Mouse (Mus musculus): ENCODE data around the gene Ovol2. TPM values are rescaled to one million over a fixed set of nuclear protein-coding genes. Genes with fewer than 3 reads are reported as not detected.

Gene Ovol2
- polyA plus RNA-seq, 1 experiment from 2014 or later: 0.14 TPM

DNA sequence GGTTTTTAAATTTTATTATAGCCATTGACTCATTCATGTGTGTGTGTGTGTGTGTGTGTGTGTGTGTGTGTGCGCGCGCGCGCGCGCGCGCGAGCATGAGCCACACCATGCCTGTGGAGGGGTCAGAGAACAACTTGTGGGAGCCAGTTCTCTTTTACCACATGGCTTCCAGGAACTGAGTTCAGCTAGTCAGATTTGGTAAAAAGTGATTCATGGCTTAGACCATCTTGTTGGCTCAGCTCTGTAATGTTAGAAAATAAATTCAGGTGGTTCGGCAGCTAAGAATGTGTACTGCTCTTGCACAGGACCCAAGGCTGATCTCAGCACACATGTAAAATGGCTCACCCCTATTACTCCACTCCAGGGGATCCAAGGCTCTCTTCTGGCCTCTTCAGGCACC, 30.8 kb downstream of the Ovol2 start:
- Histone ChIP-seq H3K4me2 (ENCODE audit: low read depth, low read length) (no peak overlapping the region), H3K36me3 (ENCODE audit: control insufficient read depth, insufficient read depth) (no peaks in the 10 kb centered on the region), H3K27me3 (ENCODE audit: control insufficient read depth, insufficient read depth, low read length) (no peaks in the 10 kb centered on the region), H3K4me3 (ENCODE audit: low read length) (no peak overlapping the region), H3K9ac (ENCODE audit: low read length) (no peak overlapping the region), H3K4me1 (ENCODE audit: control insufficient read depth, insufficient read depth, low read length) (peaks cover 7% of the 10 kb centered on the region; the same call in 1 of the 2 replicates), H3K27ac (ENCODE audit: low read length) (no peak overlapping the region), H3K9me3 (replicated peaks; ENCODE audit: control insufficient read depth, low read length) (no peaks in the 10 kb centered on the region)
- whole genome bisulfite sequencing: 94% methylated on average over 11 of the region's 11 CpGs
- ATAC-seq (replicated peaks; ENCODE audit: extremely low read depth, insufficient read depth, low FRiP score): no peak

DNA sequence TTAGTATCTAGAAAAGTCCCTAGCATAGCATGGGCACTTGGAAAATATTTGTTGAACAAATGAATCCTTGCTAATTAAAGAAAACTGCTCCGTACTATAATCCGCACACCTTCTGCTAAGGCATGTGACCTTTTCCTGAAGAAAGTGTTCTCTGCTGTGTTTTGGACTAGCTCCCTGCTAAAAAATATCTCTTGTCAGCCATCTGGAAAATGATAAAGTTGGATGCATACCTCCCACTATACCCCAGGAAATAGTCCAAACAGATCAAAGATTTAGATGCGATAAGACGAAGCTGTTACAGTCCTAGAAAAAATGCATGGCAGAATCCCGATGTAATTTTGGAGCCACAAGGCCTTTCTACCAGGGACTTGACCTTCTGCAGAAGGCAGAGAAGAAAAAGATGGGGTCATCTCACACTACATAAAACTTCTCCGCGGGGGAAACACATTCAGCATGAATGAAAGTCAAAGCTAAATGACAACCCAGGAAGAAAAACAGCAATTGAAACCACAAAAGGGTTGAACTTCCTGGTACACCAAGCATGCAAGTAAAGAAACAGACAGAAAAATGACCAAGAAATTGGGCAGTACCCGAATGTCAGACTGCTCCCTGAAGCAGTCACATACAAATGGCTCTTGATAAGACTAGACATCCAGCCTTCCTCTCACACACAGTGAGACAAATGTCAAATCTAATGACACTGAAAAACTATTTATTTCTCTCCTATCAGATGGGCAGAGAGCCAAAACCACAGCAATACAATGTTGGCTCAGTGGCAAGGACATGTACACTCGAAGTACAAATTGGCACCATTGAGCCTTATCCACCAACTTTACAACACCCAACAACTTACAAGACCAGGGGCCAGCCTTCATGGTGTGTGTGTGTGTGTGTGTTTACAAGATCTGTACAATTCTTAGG, 31.9 kb downstream of the Ovol2 start:
- H3K4me2 ChIP-seq (ENCODE audit: low read depth, low read length): no peak overlapping the region
- no peak; the same call in 1 of the 2 replicates for ATAC-seq (replicated peaks; ENCODE audit: extremely low read depth, insufficient read depth, low FRiP score)
- no peaks in the 10 kb centered on the region for H3K9me3 ChIP-seq (replicated peaks; ENCODE audit: control insufficient read depth, low read length)
- no peaks in the 10 kb centered on the region for H3K27me3 ChIP-seq (ENCODE audit: control insufficient read depth, insufficient read depth, low read length)
- peaks cover 7% of the 10 kb centered on the region; the same call in 1 of the 2 replicates for H3K4me1 ChIP-seq (ENCODE audit: control insufficient read depth, insufficient read depth, low read length)
- H3K27ac ChIP-seq (ENCODE audit: low read length): no peak overlapping the region
- 59% methylated on average over 9 of the region's 9 CpGs for WGBS
- no peak overlapping the region for H3K9ac ChIP-seq (ENCODE audit: low read length)
- no peaks in the 10 kb centered on the region for H3K36me3 ChIP-seq (ENCODE audit: control insufficient read depth, insufficient read depth)
- no peak overlapping the region for H3K4me3 ChIP-seq (ENCODE audit: low read length)

DNA sequence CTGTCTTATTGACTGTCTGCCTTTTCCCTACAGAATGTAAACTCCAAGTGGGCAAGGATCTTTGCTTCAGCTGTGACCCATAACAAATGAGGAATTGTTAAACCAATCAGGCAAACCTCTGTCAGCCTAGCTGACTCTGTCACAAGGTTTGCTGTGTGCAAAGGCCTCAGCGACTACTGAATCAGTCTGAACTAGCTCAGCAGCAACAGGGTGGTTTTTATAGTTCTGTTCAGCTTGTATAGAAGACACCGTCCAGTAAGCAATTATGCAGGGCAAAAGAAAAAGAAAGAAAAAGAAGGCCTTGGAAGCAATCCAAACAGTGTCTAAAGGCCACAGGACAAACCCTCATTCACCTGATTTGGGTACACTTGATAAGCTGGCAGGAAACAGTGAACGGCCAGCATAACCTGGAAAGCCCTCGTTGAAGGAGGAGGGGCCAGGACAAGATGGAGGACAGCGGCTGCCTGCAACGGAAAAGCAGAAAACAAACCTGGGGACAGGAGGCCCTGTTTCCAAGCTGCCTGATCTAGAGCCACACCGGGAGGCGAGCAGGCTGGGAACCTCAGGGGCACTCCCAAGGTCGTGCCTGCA, 36.7 kb downstream of the Ovol2 start:
- Histone ChIP-seq H3K9me3 (replicated peaks; ENCODE audit: control insufficient read depth, low read length) (no peaks in the 10 kb centered on the region), H3K4me1 (ENCODE audit: control insufficient read depth, insufficient read depth, low read length) (peaks cover 10% of the 10 kb centered on the region; the same call in 1 of the 2 replicates), H3K4me2 (ENCODE audit: low read depth, low read length) (no peak overlapping the region), H3K36me3 (ENCODE audit: control insufficient read depth, insufficient read depth) (no peaks in the 10 kb centered on the region), H3K4me3 (ENCODE audit: low read length) (no peak overlapping the region), H3K27ac (ENCODE audit: low read length) (no peak overlapping the region), H3K27me3 (ENCODE audit: control insufficient read depth, insufficient read depth, low read length) (no peaks in the 10 kb centered on the region), H3K9ac (ENCODE audit: low read length) (no peak overlapping the region)
- WGBS: 52% methylated on average over 9 of the region's 9 CpGs
- ATAC-seq (replicated peaks; ENCODE audit: extremely low read depth, insufficient read depth, low FRiP score): no peak

DNA sequence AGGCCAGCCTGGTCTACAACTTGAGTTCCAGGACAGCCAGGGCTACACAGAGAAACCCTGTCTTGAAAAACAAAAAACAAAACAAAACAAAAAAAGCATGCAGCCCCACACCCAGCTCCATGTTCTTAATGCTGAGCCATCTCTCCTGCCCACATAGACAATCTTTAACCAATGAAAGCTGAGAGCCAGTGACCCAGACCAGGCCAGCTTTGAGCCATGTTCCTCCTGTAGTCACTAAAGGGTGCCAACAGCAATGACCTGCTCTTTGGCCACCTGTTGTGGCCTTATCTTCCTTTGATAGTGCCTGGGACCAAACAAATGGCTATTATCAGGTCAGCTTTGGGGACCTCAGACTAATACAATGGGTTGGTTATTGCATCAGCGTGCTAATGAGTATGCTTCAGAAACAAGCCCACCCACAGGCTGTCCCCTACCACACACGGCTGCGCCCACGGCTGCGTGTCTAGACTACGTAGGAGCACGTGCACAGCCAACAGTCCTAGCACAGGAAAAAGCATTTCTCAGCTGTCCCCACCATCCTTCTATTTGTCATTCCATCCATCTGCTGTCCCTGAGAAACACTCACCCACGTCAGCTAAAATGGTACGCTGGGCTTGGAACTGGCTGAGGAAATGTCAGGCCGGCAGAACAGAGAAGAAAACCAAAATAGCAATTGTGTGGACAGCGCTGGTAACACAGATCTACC, 40.2 kb downstream of the Ovol2 start:
- H3K4me1 ChIP-seq (ENCODE audit: control insufficient read depth, insufficient read depth, low read length): peaks cover 6% of the 10 kb centered on the region; the same call in 1 of the 2 replicates
- no peak overlapping the region for H3K9ac ChIP-seq (ENCODE audit: low read length)
- ATAC-seq (replicated peaks; ENCODE audit: extremely low read depth, insufficient read depth, low FRiP score): no peak
- no peak overlapping the region for H3K4me2 ChIP-seq (ENCODE audit: low read depth, low read length)
- no peak overlapping the region for H3K4me3 ChIP-seq (ENCODE audit: low read length)
- H3K36me3 ChIP-seq (ENCODE audit: control insufficient read depth, insufficient read depth): no peaks in the 10 kb centered on the region
- WGBS: 56% methylated on average over 11 of the region's 11 CpGs
- H3K27me3 ChIP-seq (ENCODE audit: control insufficient read depth, insufficient read depth, low read length): no peaks in the 10 kb centered on the region
- H3K27ac ChIP-seq (ENCODE audit: low read length): no peak overlapping the region
- no peaks in the 10 kb centered on the region for H3K9me3 ChIP-seq (replicated peaks; ENCODE audit: control insufficient read depth, low read length)

DNA sequence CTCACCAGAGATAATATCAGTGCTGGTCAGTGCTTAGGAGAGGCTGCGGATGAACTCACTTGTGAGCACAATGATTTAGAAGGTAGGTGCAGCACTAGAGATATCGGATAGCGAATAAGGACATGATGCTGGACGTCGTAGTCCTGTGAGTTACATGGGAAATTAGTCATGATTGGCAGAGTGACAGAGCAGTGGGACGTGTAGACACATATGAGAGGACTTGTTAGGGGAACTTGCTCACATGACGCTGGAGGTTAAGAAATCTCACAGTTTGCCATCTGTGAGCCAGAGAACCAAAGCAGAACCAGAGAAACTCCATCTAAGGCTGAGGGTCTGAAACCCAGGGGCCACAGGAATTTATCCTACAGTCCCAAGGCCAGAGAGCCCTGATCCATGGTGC, 41.6 kb downstream of the Ovol2 start:
- WGBS: 73% methylated on average over 7 of the region's 7 CpGs
- Histone ChIP-seq H3K9me3 (replicated peaks; ENCODE audit: control insufficient read depth, low read length) (no peaks in the 10 kb centered on the region), H3K4me1 (ENCODE audit: control insufficient read depth, insufficient read depth, low read length) (peaks cover 6% of the 10 kb centered on the region; the same call in 1 of the 2 replicates), H3K4me2 (ENCODE audit: low read depth, low read length) (no peak overlapping the region), H3K4me3 (ENCODE audit: low read length) (no peak overlapping the region), H3K27ac (ENCODE audit: low read length) (no peak overlapping the region), H3K9ac (ENCODE audit: low read length) (no peak overlapping the region), H3K27me3 (ENCODE audit: control insufficient read depth, insufficient read depth, low read length) (no peaks in the 10 kb centered on the region), H3K36me3 (ENCODE audit: control insufficient read depth, insufficient read depth) (no peaks in the 10 kb centered on the region)
- no peak for ATAC-seq (replicated peaks; ENCODE audit: extremely low read depth, insufficient read depth, low FRiP score)

DNA sequence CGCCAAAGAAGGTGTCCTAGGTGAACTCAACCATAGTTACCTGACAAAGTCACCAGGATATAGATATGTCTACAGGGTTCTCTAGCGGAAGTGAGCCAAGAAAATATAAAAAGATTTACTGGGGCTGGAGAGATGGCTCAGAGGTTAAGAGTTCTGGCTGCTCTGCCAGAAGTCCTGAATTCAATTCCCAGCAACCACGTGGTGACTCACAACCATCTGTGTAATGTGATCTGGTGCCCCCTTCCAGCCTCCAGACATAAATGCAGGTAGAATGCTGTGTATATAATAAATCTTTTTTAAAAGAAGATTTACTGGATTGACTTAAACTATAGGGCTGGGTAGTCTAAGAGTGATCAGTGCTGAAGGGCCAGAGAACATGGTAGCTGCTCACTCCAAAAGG, 50.5 kb downstream of the Ovol2 start:
- no peak overlapping the region for H3K4me3 ChIP-seq (ENCODE audit: low read length)
- no peak overlapping the region for H3K4me2 ChIP-seq (ENCODE audit: low read depth, low read length)
- peaks cover 11% of the 10 kb centered on the region for H3K36me3 ChIP-seq (ENCODE audit: control insufficient read depth, insufficient read depth)
- no peak overlapping the region for H3K27ac ChIP-seq (ENCODE audit: low read length)
- H3K27me3 ChIP-seq (ENCODE audit: control insufficient read depth, insufficient read depth, low read length): no peaks in the 10 kb centered on the region
- peaks cover 19% of the 10 kb centered on the region for H3K4me1 ChIP-seq (ENCODE audit: control insufficient read depth, insufficient read depth, low read length)
- no peak for ATAC-seq (replicated peaks; ENCODE audit: extremely low read depth, insufficient read depth, low FRiP score)
- H3K9me3 ChIP-seq (replicated peaks; ENCODE audit: control insufficient read depth, low read length): no peaks in the 10 kb centered on the region
- WGBS: 72% methylated on average over 3 of the region's 3 CpGs
- no peak overlapping the region for H3K9ac ChIP-seq (ENCODE audit: low read length)

DNA sequence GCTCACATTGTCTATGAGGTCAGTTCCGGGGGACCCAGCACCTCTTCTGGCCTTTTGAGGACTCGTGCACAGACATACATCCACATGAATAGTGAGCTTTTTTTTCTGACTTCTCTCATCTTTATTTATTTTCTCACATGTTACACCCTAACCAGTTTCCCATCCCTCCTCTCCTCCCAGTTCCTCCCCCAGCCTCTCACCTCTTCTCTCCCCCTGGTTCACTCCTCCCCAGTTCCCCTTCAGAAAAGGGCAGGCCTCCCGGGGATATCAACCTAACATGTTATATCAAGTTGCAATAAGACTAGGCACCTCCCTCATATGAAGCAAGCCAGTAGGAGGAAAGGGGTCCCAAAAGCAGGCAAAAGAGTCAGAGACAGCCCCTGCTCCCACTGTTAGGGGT, 51.4 kb downstream of the Ovol2 start:
- no peak overlapping the region for H3K4me3 ChIP-seq (ENCODE audit: low read length)
- H3K4me1 ChIP-seq (ENCODE audit: control insufficient read depth, insufficient read depth, low read length): peaks cover 19% of the 10 kb centered on the region
- peak overlapping the region; percentile 78 for H3K27ac ChIP-seq (ENCODE audit: low read length)
- H3K27me3 ChIP-seq (ENCODE audit: control insufficient read depth, insufficient read depth, low read length): no peaks in the 10 kb centered on the region
- ATAC-seq (replicated peaks; ENCODE audit: extremely low read depth, insufficient read depth, low FRiP score): no peak
- 85% methylated on average over 3 of the region's 3 CpGs for WGBS
- H3K36me3 ChIP-seq (ENCODE audit: control insufficient read depth, insufficient read depth): peaks cover 11% of the 10 kb centered on the region
- no peak overlapping the region for H3K4me2 ChIP-seq (ENCODE audit: low read depth, low read length)
- no peaks in the 10 kb centered on the region for H3K9me3 ChIP-seq (replicated peaks; ENCODE audit: control insufficient read depth, low read length)
- H3K9ac ChIP-seq (ENCODE audit: low read length): 0 out of 2 replicates have a peak overlapping the region, but pooled peaks have one; percentile 12

DNA sequence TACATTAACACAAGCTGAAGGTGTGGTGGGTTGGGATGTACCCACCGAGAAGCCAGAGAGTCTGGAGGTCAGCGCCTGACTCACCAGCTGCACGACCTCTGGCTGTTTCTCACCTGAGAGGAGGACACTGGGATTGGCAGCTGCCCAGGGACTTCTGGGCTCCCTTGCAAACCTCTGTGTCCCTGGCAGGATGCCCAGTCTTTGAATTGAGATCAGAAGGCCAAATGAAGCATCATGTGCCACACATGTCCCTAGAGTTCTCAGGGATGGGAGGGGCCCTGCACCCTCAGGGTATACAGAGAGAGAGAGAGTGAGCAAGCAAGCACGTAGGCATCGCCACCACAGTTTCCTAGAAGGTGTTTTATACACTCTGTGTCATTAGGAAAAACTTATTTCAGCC, 52.2 kb downstream of the Ovol2 start:
- 45% methylated on average over 5 of the region's 5 CpGs for WGBS
- H3K27ac ChIP-seq (ENCODE audit: low read length): peak overlapping the region; percentile 78
- peak; percentile 84 for ATAC-seq (replicated peaks; ENCODE audit: extremely low read depth, insufficient read depth, low FRiP score)

More for the DNA sequence above, 52.2 kb downstream of the Ovol2 start:
- Histone ChIP-seq H3K4me3 (ENCODE audit: low read length) (no peak overlapping the region), H3K9ac (ENCODE audit: low read length) (no peak overlapping the region), H3K9me3 (replicated peaks; ENCODE audit: control insufficient read depth, low read length) (no peaks in the 10 kb centered on the region), H3K36me3 (ENCODE audit: control insufficient read depth, insufficient read depth) (peaks cover 11% of the 10 kb centered on the region), H3K27me3 (ENCODE audit: control insufficient read depth, insufficient read depth, low read length) (no peaks in the 10 kb centered on the region), H3K4me2 (ENCODE audit: low read depth, low read length) (no peak overlapping the region), H3K4me1 (ENCODE audit: control insufficient read depth, insufficient read depth, low read length) (peaks cover 18% of the 10 kb centered on the region)
